20 mouse cellular contexts compared by ENCODE assay signal in genomic region chr14:53960779-53961178, GRCm38 (mm10).
DNase-seq lines count a peak whose midpoint lies in the region; ATAC-seq and TF ChIP-seq lines count a peak whose summit lies in the region.
"Had no signal": no experiment of that assay in that cellular context is flagged by ENCODE, and none has a peak within 500 bp of the region (broad histone marks: within the 10 kb centered on the region; RNA-seq: fewer than 3 reads in every experiment).

No protein-coding gene starts in this region.

- no peaks in the 10 kb centered on the region for H3K9me3 ChIP-seq in CH12.LX (replicated peaks; ENCODE audit: low read length)
- H3K9me3 ChIP-seq in stomach, postnatal 0 days (ENCODE audit: control insufficient read depth, low read length), result no peaks in the 10 kb centered on the region
- H3K9me3 ChIP-seq: embryonic facial prominence, embryonic 10.5 days; intestine, embryonic 15.5 days; limb, embryonic 10.5 days; neural tube, embryonic 12.5 days; stomach, embryonic 15.5 days had no signal

- H3K4me1 ChIP-seq in CH12.LX (ENCODE audit: control insufficient read depth in 1 of 2, insufficient read depth in 2 of 2), result 0 out of 4 replicates have a peak, but pooled peaks cover 0 to 3% of the 10 kb centered on the region in 2 experiments
- no peaks in the 10 kb centered on the region for H3K4me1 ChIP-seq in stomach, postnatal 0 days (replicated peaks; ENCODE audit: control insufficient read depth, insufficient read depth)
- H3K4me1 ChIP-seq: embryonic facial prominence, embryonic 10.5 days; intestine, embryonic 15.5 days; limb, embryonic 10.5 days; neural tube, embryonic 12.5 days; stomach, embryonic 15.5 days had no signal

- in situ Hi-C loops in CH12.LX (cut with MboI; ENCODE audit: low pct_ligation_motif_present, low pct_unique_long_range_greater_than_20kb, low sequenced_read_pairs), result no loop called here

- ATAC-seq in megakaryocyte progenitor cell, adult 5-6 weeks (replicated peaks; ENCODE audit: poor library complexity), result peak; percentile 69
- no peak for ATAC-seq in stomach, postnatal 0 days (ENCODE audit: low FRiP score, low TSS enrichment)
- ATAC-seq: intestine, embryonic 15.5 days; liver, postnatal 0 days had no signal

- TF ChIP-seq POLR2A in CH12.LX (IDR thresholded peaks at IDR 0.05; ENCODE audit: low read depth, low read length), result no peak

- no peak for TF ChIP-seq EP300 in CH12.LX (IDR thresholded peaks at IDR 0.05; ENCODE audit: low read length)
- no peak for TF ChIP-seq EP300 in stomach, postnatal 0 days (optimal IDR thresholded peaks at IDR 0.05)

- no peaks in the 10 kb centered on the region for H3K27me3 ChIP-seq in CH12.LX (replicated peaks)
- H3K27me3 ChIP-seq in stomach, postnatal 0 days (ENCODE audit: control insufficient read depth, insufficient read depth, low read length), result no peaks in the 10 kb centered on the region
- H3K27me3 ChIP-seq: intestine, embryonic 15.5 days; neural tube, embryonic 12.5 days; stomach, embryonic 15.5 days had no signal

- peak overlapping the region; percentile 91; the same call in 1 of the 2 replicates for H3K4me2 ChIP-seq in CH12.LX (ENCODE audit: insufficient read depth, low read depth, poor library complexity, severe bottlenecking)
- H3K4me2 ChIP-seq in stomach, postnatal 0 days (replicated peaks; ENCODE audit: low read depth), result no peak overlapping the region
- H3K4me2 ChIP-seq: heart, embryonic 11.5 days; hindbrain, embryonic 14.5 days; intestine, embryonic 15.5 days; neural tube, embryonic 12.5 days; stomach, embryonic 15.5 days had no signal

- dilution Hi-C loops in CH12.LX (cut with MboI; ENCODE audit: extremely low pct_ligation_motif_present, extremely low pct_unique_long_range_greater_than_20kb, low sequenced_read_pairs), result no loop called here

- H3K9ac ChIP-seq in CH12.LX (ENCODE audit: insufficient read depth, low read depth), result no peak overlapping the region; the same call in 1 of the 2 replicates
- no peak overlapping the region for H3K9ac ChIP-seq in stomach, postnatal 0 days (ENCODE audit: low read length)
- H3K9ac ChIP-seq: hindbrain, embryonic 14.5 days; intestine, embryonic 15.5 days; liver, postnatal 0 days; neural tube, embryonic 12.5 days; stomach, embryonic 15.5 days had no signal

- TF ChIP-seq RAD21 in CH12.LX (IDR thresholded peaks at IDR 0.05; ENCODE audit: low read depth, low read length), result no peak

- TF ChIP-seq CTCF in CH12.LX (conservative IDR thresholded peaks at IDR 0.05 in 1 of 2, IDR thresholded peaks at IDR 0.05 in 1 of 2; ENCODE audit: low read depth in 2 of 2, low read length in 2 of 2), result no peak
- no peak for TF ChIP-seq CTCF in stomach, postnatal 0 days (IDR thresholded peaks at IDR 0.05; ENCODE audit: low read depth)

- WGBS in stomach, postnatal 0 days, result 46% methylated on average over 7 of the region's 7 CpGs

- no peaks in the 10 kb centered on the region for H3K36me3 ChIP-seq in CH12.LX (replicated peaks in 1 of 2; ENCODE audit: control insufficient read depth in 1 of 2, insufficient read depth in 1 of 2, low read length in 1 of 2)
- H3K36me3 ChIP-seq in stomach, postnatal 0 days (ENCODE audit: control insufficient read depth, insufficient read depth, low read length), result no peaks in the 10 kb centered on the region
- H3K36me3 ChIP-seq: embryonic facial prominence, embryonic 10.5 days; intestine, embryonic 15.5 days; limb, embryonic 10.5 days; neural tube, embryonic 12.5 days; stomach, embryonic 15.5 days had no signal

- peak; percentile 49 for DNase-seq in CD4-positive, CD25-positive, alpha-beta regulatory T cell, adult 2 months (ENCODE audit: low read depth, low spot score)
- DNase-seq in CH12.LX (ENCODE audit: extremely low read depth), result no peak
- peak; percentile 40 to 42 for DNase-seq in thymus, postnatal 10 days (ENCODE audit: low spot score in 2 of 2)
- no peak for DNase-seq in Muller cell, postnatal 12 days (ENCODE audit: inconsistent ontology term)
- no peak for DNase-seq in stomach, postnatal 0 days (ENCODE audit: low spot score)
- DNase-seq in heart, postnatal 4 days, result no peak
- DNase-seq: cerebellum, adult 2 months; heart, postnatal 14 days; kidney, adult 9 months; kidney, postnatal 25 days; liver, postnatal 0 days; spleen, adult 18-20 months had no signal

- no peak overlapping the region for H3K27ac ChIP-seq in CH12.LX (ENCODE audit: insufficient read depth, low read depth)
- H3K27ac ChIP-seq in stomach, postnatal 0 days (replicated peaks), result no peak overlapping the region
- H3K27ac ChIP-seq: embryonic facial prominence, embryonic 10.5 days; hindbrain, embryonic 14.5 days; intestine, embryonic 15.5 days; limb, embryonic 10.5 days; neural tube, embryonic 12.5 days; stomach, embryonic 15.5 days had no signal

- no peak overlapping the region for H3K4me3 ChIP-seq in CH12.LX (replicated peaks in 1 of 3; ENCODE audit: low read depth in 2 of 3, low read length in 2 of 3, poor library complexity in 1 of 3)
- no peak overlapping the region for H3K4me3 ChIP-seq in stomach, postnatal 0 days (ENCODE audit: low read depth, low read length)
- H3K4me3 ChIP-seq: embryonic facial prominence, embryonic 10.5 days; intestine, embryonic 15.5 days; limb, embryonic 10.5 days; neural tube, embryonic 12.5 days; stomach, embryonic 15.5 days had no signal

- H3K79me2 ChIP-seq in CH12.LX (replicated peaks; ENCODE audit: control insufficient read depth, extremely low read depth, insufficient read depth, poor library complexity, severe bottlenecking), result no peaks in the 10 kb centered on the region

TF ChIP-seq in CH12.LX, 34 proteins besides CTCF, POLR2A, EP300 and RAD21:
- TF ChIP-seq ZC3H11A (IDR thresholded peaks at IDR 0.05; ENCODE audit: low read depth, low read length) (no peak), USF1 (IDR thresholded peaks at IDR 0.05; ENCODE audit: low read depth, low read length) (no peak), CHD1 (IDR thresholded peaks at IDR 0.05; ENCODE audit: low read depth, low read length) (no peak), CHD2 (IDR thresholded peaks at IDR 0.05; ENCODE audit: low read length) (no peak), POLR2AphosphoS2 (IDR thresholded peaks at IDR 0.05; ENCODE audit: low read depth, low read length) (no peak), SMC3 (IDR thresholded peaks at IDR 0.05; ENCODE audit: low read depth, low read length) (no peak)

Comparison
In these comparisons a context has a peak if more than half of its experiments do, and no peak if none do; other contexts are left out.
1. DNase-seq: peak in CD4-positive, CD25-positive, alpha-beta regulatory T cell, adult 2 months (single experiment) and thymus, postnatal 10 days (2 of 2); none in CH12.LX (single experiment), Muller cell, postnatal 12 days (single experiment), stomach, postnatal 0 days (single experiment) and heart, postnatal 4 days (single experiment).